Mouse (Mus musculus): Measurements from ENCODE around the gene Tapbp. TPM values are rescaled to one million over a fixed set of nuclear protein-coding genes. Genes with fewer than 3 reads are reported as not detected.
"Not testable (repeated sequence)": the region's sequence is repeated elsewhere in the genome, so short reads cannot be mapped to it uniquely, and the experiment has no call there.

Tapbp gene
- 106 and 112 TPM in 2 replicates for polyA plus RNA-seq (2012; rRNA removed)

- Histone ChIP-seq H3K4me3 (ENCODE audit: insufficient read depth, low read depth, low read length) (peak within 1 kb of the TSS; percentile 54), H3K36me3 (ENCODE audit: control insufficient read depth, insufficient read depth, low read length) (no peaks in the 10 kb centered on the region; the same call in 1 of the 2 replicates), H3K4me1 (ENCODE audit: control insufficient read depth, insufficient read depth, low read length) (peaks cover 9% of the 10 kb centered on the region; the same call in 1 of the 2 replicates), H3K27me3 (replicated peaks; ENCODE audit: control insufficient read depth, insufficient read depth, low read length) (no peaks in the 10 kb centered on the region), H3K27ac (ENCODE audit: insufficient read depth, low read depth, low read length) (no peak within 1 kb of the TSS)
- under 1% methylated on average over 34 of the region's 34 CpGs for WGBS
- DNase-seq = peak; percentile 99
- TF ChIP-seq POLR2A (IDR thresholded peaks at IDR 0.05; ENCODE audit: low read depth, low read length) = no peak
- TF ChIP-seq CTCF (conservative IDR thresholded peaks at IDR 0.05; ENCODE audit: insufficient read depth, insufficient read length, low read depth, low read length) = no peak
These were observed at the start of gene Tapbp, which contains the start of gene Zbtb22 for GRCm38 (mm10) chr17:33915671-33916250. Tapbp (plus strand) TSS chr17:33915899. Zbtb22 (plus strand) TSS chr17:33915904.

- not testable (repeated sequence) for H3K27me3 ChIP-seq (replicated peaks; ENCODE audit: control insufficient read depth, insufficient read depth, low read length); H3K36me3 ChIP-seq (ENCODE audit: control insufficient read depth, insufficient read depth, low read length); H3K4me3 ChIP-seq (ENCODE audit: insufficient read depth, low read depth, low read length); H3K4me1 ChIP-seq (ENCODE audit: control insufficient read depth, insufficient read depth, low read length); H3K27ac ChIP-seq (ENCODE audit: insufficient read depth, low read depth, low read length); DNase-seq
- no CpG with 5 or more reads among the region's 12 CpGs for WGBS
These were observed 42.2 kb upstream of the Tapbp start, which contains the start of gene Gm7029 for GRCm38 (mm10) chr17:33873537-33873936. Gm7029 (plus strand) TSS chr17:33873837.

GRCm38 (mm10) chr17:33874411-33874810 is 41.3 kb upstream of the Tapbp start:
- no peaks in the 10 kb centered on the region for H3K4me1 ChIP-seq (ENCODE audit: control insufficient read depth, insufficient read depth, low read length)
- H3K4me3 ChIP-seq (ENCODE audit: insufficient read depth, low read depth, low read length) = no peak overlapping the region
- TF ChIP-seq POLR2A (IDR thresholded peaks at IDR 0.05; ENCODE audit: low read depth, low read length) = no peak
- no peak for TF ChIP-seq CTCF (conservative IDR thresholded peaks at IDR 0.05; ENCODE audit: insufficient read depth, insufficient read length, low read depth, low read length)
- no peaks in the 10 kb centered on the region for H3K36me3 ChIP-seq (ENCODE audit: control insufficient read depth, insufficient read depth, low read length)
- H3K27me3 ChIP-seq (replicated peaks; ENCODE audit: control insufficient read depth, insufficient read depth, low read length) = no peaks in the 10 kb centered on the region
- WGBS = 86% methylated on average over 11 of the region's 11 CpGs
- DNase-seq = no peak
- H3K27ac ChIP-seq (ENCODE audit: insufficient read depth, low read depth, low read length) = no peak overlapping the region

GRCm38 (mm10) chr17:33875797-33876196 is 39.9 kb upstream of the Tapbp start:
- peak; percentile 35 for TF ChIP-seq CTCF (conservative IDR thresholded peaks at IDR 0.05; ENCODE audit: insufficient read depth, insufficient read length, low read depth, low read length)
- H3K4me1 ChIP-seq (ENCODE audit: control insufficient read depth, insufficient read depth, low read length); DNase-seq; H3K27me3 ChIP-seq (replicated peaks; ENCODE audit: control insufficient read depth, insufficient read depth, low read length); H3K4me3 ChIP-seq (ENCODE audit: insufficient read depth, low read depth, low read length); H3K27ac ChIP-seq (ENCODE audit: insufficient read depth, low read depth, low read length); H3K36me3 ChIP-seq (ENCODE audit: control insufficient read depth, insufficient read depth, low read length): not testable (repeated sequence)
- 81% methylated on average over 5 of the region's 5 CpGs for WGBS

GRCm38 (mm10) chr17:33884320-33884719 is 31.4 kb upstream of the Tapbp start:
- H3K27ac ChIP-seq (ENCODE audit: insufficient read depth, low read depth, low read length); H3K4me3 ChIP-seq (ENCODE audit: insufficient read depth, low read depth, low read length); H3K36me3 ChIP-seq (ENCODE audit: control insufficient read depth, insufficient read depth, low read length); DNase-seq; H3K27me3 ChIP-seq (replicated peaks; ENCODE audit: control insufficient read depth, insufficient read depth, low read length); H3K4me1 ChIP-seq (ENCODE audit: control insufficient read depth, insufficient read depth, low read length): not testable (repeated sequence)
- 93% methylated on average over 9 of the region's 11 CpGs for WGBS

- 39% methylated on average over 2 of the region's 2 CpGs for WGBS
- H3K4me1 ChIP-seq (ENCODE audit: control insufficient read depth, insufficient read depth, low read length); H3K27me3 ChIP-seq (replicated peaks; ENCODE audit: control insufficient read depth, insufficient read depth, low read length); H3K4me3 ChIP-seq (ENCODE audit: insufficient read depth, low read depth, low read length); H3K36me3 ChIP-seq (ENCODE audit: control insufficient read depth, insufficient read depth, low read length); H3K27ac ChIP-seq (ENCODE audit: insufficient read depth, low read depth, low read length): not testable (repeated sequence)
- DNase-seq = peak; percentile 56
These were observed 27.9 kb upstream of the Tapbp start for GRCm38 (mm10) chr17:33887802-33888201.

GRCm38 (mm10) chr17:33888230-33888629 is 27.5 kb upstream of the Tapbp start:
- not testable (repeated sequence) for H3K36me3 ChIP-seq (ENCODE audit: control insufficient read depth, insufficient read depth, low read length); H3K4me1 ChIP-seq (ENCODE audit: control insufficient read depth, insufficient read depth, low read length); H3K27me3 ChIP-seq (replicated peaks; ENCODE audit: control insufficient read depth, insufficient read depth, low read length); DNase-seq; H3K4me3 ChIP-seq (ENCODE audit: insufficient read depth, low read depth, low read length); H3K27ac ChIP-seq (ENCODE audit: insufficient read depth, low read depth, low read length)

- DNase-seq; H3K4me1 ChIP-seq (ENCODE audit: control insufficient read depth, insufficient read depth, low read length); H3K27me3 ChIP-seq (replicated peaks; ENCODE audit: control insufficient read depth, insufficient read depth, low read length); H3K36me3 ChIP-seq (ENCODE audit: control insufficient read depth, insufficient read depth, low read length); H3K27ac ChIP-seq (ENCODE audit: insufficient read depth, low read depth, low read length): not testable (repeated sequence)
- H3K4me3 ChIP-seq (ENCODE audit: insufficient read depth, low read depth, low read length) = peak overlapping the region; percentile 66
- 2% methylated on average over 44 of the region's 44 CpGs for WGBS
These were observed 25.7 kb upstream of the Tapbp start for GRCm38 (mm10) chr17:33889941-33890532.

All from kidney, adult 2 months (tissue).